Mouse (Mus musculus): ENCODE results near the gene Gpsm3.

GRCm38 (mm10) chr17:34632261-34632691 is 42.7 kb downstream of the Gpsm3 start:
- 0 out of 2 replicates have a peak, but pooled peaks have one; percentile 16 for TF ChIP-seq CTCF (IDR thresholded peaks at IDR 0.05; ENCODE audit: low read depth)
- no peak for TF ChIP-seq EP300 (optimal IDR thresholded peaks at IDR 0.05)

Measured in stomach, postnatal 0 days (tissue).